Mouse (Mus musculus): ENCODE results near the gene Ggn. TPM values are rescaled to one million over a fixed set of nuclear protein-coding genes. Genes with fewer than 3 reads are reported as not detected.
A peak's percentile ranks its signal among the peaks of the same experiment; 100 is the strongest.

The Ggn gene
- polyA plus RNA-seq (2014; fragmentation: Nextera tagmentation; extraction: Ambion mirVana): 0.36 and 1.0 TPM in 2 replicates

GRCm38 (mm10) chr7:29170066-29170754 lies at the start of gene Ggn, which contains the start of gene Spred3:
Gene Ggn, plus strand, starts transcription at chr7:29170210.
Gene Spred3, minus strand, starts transcription at chr7:29170411.
- Histone ChIP-seq H3K27me3 (ENCODE audit: control insufficient read depth, insufficient read depth, low read length) (peaks cover 48% of the 10 kb centered on the region), H3K4me2 (replicated peaks) (peak within 1 kb of the TSS; percentile 57), H3K9ac (peak within 1 kb of the TSS; percentile 57), H3K36me3 (replicated peaks; ENCODE audit: control insufficient read depth, insufficient read depth) (peaks cover 35% of the 10 kb centered on the region), H3K27ac (peak within 1 kb of the TSS; percentile 72), H3K9me3 (ENCODE audit: control insufficient read depth, low read length) (no peaks in the 10 kb centered on the region), H3K4me1 (replicated peaks; ENCODE audit: control insufficient read depth, insufficient read depth, low read length) (peaks cover 22% of the 10 kb centered on the region), H3K4me3 (replicated peaks; ENCODE audit: low read length) (peak within 1 kb of the TSS; percentile 47)
- under 1% methylated on average over 30 of the region's 30 CpGs for WGBS
- ATAC-seq (ENCODE audit: low FRiP score): peak; percentile 17
- peak; percentile 69 for DNase-seq (ENCODE audit: low spot score)

- ATAC-seq (ENCODE audit: low FRiP score): no peak
- H3K27me3 ChIP-seq (ENCODE audit: control insufficient read depth, insufficient read depth, low read length): peaks cover 6% of the 10 kb centered on the region; the same call in 1 of the 2 replicates
- no peaks in the 10 kb centered on the region for H3K9me3 ChIP-seq (ENCODE audit: control insufficient read depth, low read length)
- H3K4me1 ChIP-seq (replicated peaks; ENCODE audit: control insufficient read depth, insufficient read depth, low read length): peaks cover 4% of the 10 kb centered on the region; the same call in 1 of the 2 replicates
- no peak overlapping the region for H3K4me2 ChIP-seq (replicated peaks)
- DNase-seq (ENCODE audit: low spot score): no peak
- H3K9ac ChIP-seq: no peak overlapping the region
- H3K36me3 ChIP-seq (replicated peaks; ENCODE audit: control insufficient read depth, insufficient read depth): no peaks in the 10 kb centered on the region
- 94% methylated on average over 9 of the region's 9 CpGs for WGBS
- no peak overlapping the region for H3K4me3 ChIP-seq (replicated peaks; ENCODE audit: low read length)
- no peak overlapping the region for H3K27ac ChIP-seq
These were observed 47.2 kb upstream of the Ggn start for GRCm38 (mm10) chr7:29122821-29123220.

- Histone ChIP-seq H3K4me1 (replicated peaks; ENCODE audit: control insufficient read depth, insufficient read depth, low read length) (peaks cover 4% of the 10 kb centered on the region; the same call in 1 of the 2 replicates), H3K4me2 (replicated peaks) (no peak overlapping the region), H3K9ac (no peak overlapping the region), H3K9me3 (ENCODE audit: control insufficient read depth, low read length) (no peaks in the 10 kb centered on the region), H3K36me3 (replicated peaks; ENCODE audit: control insufficient read depth, insufficient read depth) (no peaks in the 10 kb centered on the region), H3K27me3 (ENCODE audit: control insufficient read depth, insufficient read depth, low read length) (peaks cover 6% of the 10 kb centered on the region; the same call in 1 of the 2 replicates), H3K4me3 (replicated peaks; ENCODE audit: low read length) (no peak overlapping the region), H3K27ac (no peak overlapping the region)
- DNase-seq (ENCODE audit: low spot score) (no peak), ATAC-seq (ENCODE audit: low FRiP score) (no peak)
- 50% methylated on average over 5 of the region's 5 CpGs for WGBS
These were observed 46.3 kb upstream of the Ggn start for GRCm38 (mm10) chr7:29123531-29124358.

GRCm38 (mm10) chr7:29124970-29125369 lies 45.0 kb upstream of the Ggn start, which contains the start of gene Ryr1:
Gene Ryr1, minus strand, starts transcription at chr7:29125179.
- Histone ChIP-seq H3K27ac (no peak within 1 kb of the TSS), H3K4me1 (replicated peaks; ENCODE audit: control insufficient read depth, insufficient read depth, low read length) (peaks cover 4% of the 10 kb centered on the region; the same call in 1 of the 2 replicates), H3K4me3 (replicated peaks; ENCODE audit: low read length) (peak within 1 kb of the TSS; percentile 15), H3K4me2 (replicated peaks) (peak within 1 kb of the TSS; percentile 47), H3K9me3 (ENCODE audit: control insufficient read depth, low read length) (no peaks in the 10 kb centered on the region), H3K9ac (0 out of 2 replicates have a peak within 1 kb of the TSS, but pooled peaks have one; percentile 26), H3K36me3 (replicated peaks; ENCODE audit: control insufficient read depth, insufficient read depth) (no peaks in the 10 kb centered on the region), H3K27me3 (ENCODE audit: control insufficient read depth, insufficient read depth, low read length) (peaks cover 6% of the 10 kb centered on the region; the same call in 1 of the 2 replicates)
- ATAC-seq (ENCODE audit: low FRiP score) (no peak), DNase-seq (ENCODE audit: low spot score) (peak; percentile 36)
- WGBS: under 1% methylated on average over 16 of the region's 16 CpGs

GRCm38 (mm10) chr7:29126173-29126915 lies 43.7 kb upstream of the Ggn start:
- Histone ChIP-seq H3K4me3 (replicated peaks; ENCODE audit: low read length) (no peak overlapping the region), H3K36me3 (replicated peaks; ENCODE audit: control insufficient read depth, insufficient read depth) (no peaks in the 10 kb centered on the region), H3K4me1 (replicated peaks; ENCODE audit: control insufficient read depth, insufficient read depth, low read length) (peaks cover 4% of the 10 kb centered on the region; the same call in 1 of the 2 replicates), H3K9ac (no peak overlapping the region), H3K27me3 (ENCODE audit: control insufficient read depth, insufficient read depth, low read length) (peaks cover 6% of the 10 kb centered on the region; the same call in 1 of the 2 replicates), H3K27ac (no peak overlapping the region), H3K4me2 (replicated peaks) (no peak overlapping the region), H3K9me3 (ENCODE audit: control insufficient read depth, low read length) (no peaks in the 10 kb centered on the region)
- 43% methylated on average over 7 of the region's 7 CpGs for WGBS
- ATAC-seq (ENCODE audit: low FRiP score): no peak
- DNase-seq (ENCODE audit: low spot score): no peak

- DNase-seq (ENCODE audit: low spot score) (no peak), ATAC-seq (ENCODE audit: low FRiP score) (no peak)
- WGBS: 66% methylated on average over 2 of the region's 2 CpGs
- H3K36me3 ChIP-seq (replicated peaks; ENCODE audit: control insufficient read depth, insufficient read depth): no peaks in the 10 kb centered on the region
- H3K9ac ChIP-seq: no peak overlapping the region
- no peak overlapping the region for H3K4me2 ChIP-seq (replicated peaks)
- H3K4me3 ChIP-seq (replicated peaks; ENCODE audit: low read length): no peak overlapping the region
- H3K4me1 ChIP-seq (replicated peaks; ENCODE audit: control insufficient read depth, insufficient read depth, low read length): peaks cover 4% of the 10 kb centered on the region; the same call in 1 of the 2 replicates
- H3K9me3 ChIP-seq (ENCODE audit: control insufficient read depth, low read length): no peaks in the 10 kb centered on the region
- H3K27me3 ChIP-seq (ENCODE audit: control insufficient read depth, insufficient read depth, low read length): peaks cover 6% of the 10 kb centered on the region; the same call in 1 of the 2 replicates
- no peak overlapping the region for H3K27ac ChIP-seq
These were observed 41.3 kb upstream of the Ggn start for GRCm38 (mm10) chr7:29128725-29129124.

- Histone ChIP-seq H3K27ac (no peak overlapping the region), H3K4me3 (replicated peaks; ENCODE audit: low read length) (peak overlapping the region; percentile 19; the same call in 1 of the 2 replicates), H3K36me3 (replicated peaks; ENCODE audit: control insufficient read depth, insufficient read depth) (no peaks in the 10 kb centered on the region), H3K4me1 (replicated peaks; ENCODE audit: control insufficient read depth, insufficient read depth, low read length) (no peaks in the 10 kb centered on the region; the same call in 1 of the 2 replicates), H3K27me3 (ENCODE audit: control insufficient read depth, insufficient read depth, low read length) (peaks cover 20% of the 10 kb centered on the region), H3K9ac (no peak overlapping the region; the same call in 1 of the 2 replicates), H3K9me3 (ENCODE audit: control insufficient read depth, low read length) (no peaks in the 10 kb centered on the region), H3K4me2 (replicated peaks) (peak overlapping the region; percentile 46)
- DNase-seq (ENCODE audit: low spot score) (no peak), ATAC-seq (ENCODE audit: low FRiP score) (no peak)
- 9% methylated on average over 4 of the region's 4 CpGs for WGBS
These were observed 35.8 kb upstream of the Ggn start for GRCm38 (mm10) chr7:29134230-29134629.

- ATAC-seq (ENCODE audit: low FRiP score) (no peak), DNase-seq (ENCODE audit: low spot score) (no peak)
- no peaks in the 10 kb centered on the region; the same call in 1 of the 2 replicates for H3K4me1 ChIP-seq (replicated peaks; ENCODE audit: control insufficient read depth, insufficient read depth, low read length)
- H3K27me3 ChIP-seq (ENCODE audit: control insufficient read depth, insufficient read depth, low read length): peaks cover 20% of the 10 kb centered on the region
- peak within 1 kb of the TSS; percentile 46 for H3K4me2 ChIP-seq (replicated peaks)
- no peaks in the 10 kb centered on the region for H3K9me3 ChIP-seq (ENCODE audit: control insufficient read depth, low read length)
- 1% methylated on average over 13 of the region's 20 CpGs for WGBS
- H3K9ac ChIP-seq: peak within 1 kb of the TSS; percentile 28; the same call in 1 of the 2 replicates
- H3K27ac ChIP-seq: no peak within 1 kb of the TSS
- H3K36me3 ChIP-seq (replicated peaks; ENCODE audit: control insufficient read depth, insufficient read depth): no peaks in the 10 kb centered on the region
- peak within 1 kb of the TSS; percentile 19 for H3K4me3 ChIP-seq (replicated peaks; ENCODE audit: low read length)
These were observed 35.2 kb upstream of the Ggn start, which contains the start of gene Rasgrp4 for GRCm38 (mm10) chr7:29134693-29135386. Gene Rasgrp4, plus strand, starts transcription at chr7:29134851.

All from hindbrain, embryonic 14.5 days (tissue).